Mouse (Mus musculus): ENCODE results near the gene Il4i1.

DNA sequence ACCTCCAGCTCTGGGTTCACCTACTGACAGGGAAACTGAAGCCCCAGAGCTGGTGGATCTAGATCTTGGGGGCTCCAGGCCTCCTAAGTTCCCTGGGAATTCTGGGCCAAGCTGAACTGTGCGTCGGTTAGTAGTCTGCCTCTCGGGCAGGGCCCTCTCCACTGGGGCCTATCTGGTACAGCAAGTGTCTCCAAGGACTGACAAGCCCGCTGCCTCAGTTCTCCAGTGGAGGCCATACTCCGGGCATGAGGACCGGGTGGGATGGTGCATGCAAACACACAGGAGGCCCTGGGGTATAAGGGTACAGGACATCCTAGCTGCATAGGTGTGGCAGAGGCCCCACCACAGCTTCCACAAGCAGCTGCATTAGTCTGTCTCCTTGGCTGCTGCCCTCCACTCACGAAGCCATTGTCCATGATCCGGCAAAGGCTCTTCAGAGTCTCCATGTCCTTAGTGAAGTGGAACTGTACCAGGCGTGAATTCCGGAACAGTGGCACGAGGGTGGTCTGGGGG, 47.9 kb downstream of the Il4i1 start:
- TF ChIP-seq CTCF (IDR thresholded peaks at IDR 0.05; ENCODE audit: borderline replicate concordance, control insufficient read depth, extremely low read depth, insufficient read depth, low read length, poor library complexity) (no peak), POLR2A (IDR thresholded peaks at IDR 0.05; ENCODE audit: control insufficient read depth, extremely low read depth, insufficient read depth, low read length, poor library complexity) (no peak)
